Mouse (Mus musculus): ENCODE data around the gene Srxn1. TPM values are rescaled to one million over a fixed set of nuclear protein-coding genes. Genes with fewer than 3 reads are reported as not detected.

Gene Srxn1
- polyA plus RNA-seq, 1 experiment from 2014 or later = 17.9 TPM

DNA sequence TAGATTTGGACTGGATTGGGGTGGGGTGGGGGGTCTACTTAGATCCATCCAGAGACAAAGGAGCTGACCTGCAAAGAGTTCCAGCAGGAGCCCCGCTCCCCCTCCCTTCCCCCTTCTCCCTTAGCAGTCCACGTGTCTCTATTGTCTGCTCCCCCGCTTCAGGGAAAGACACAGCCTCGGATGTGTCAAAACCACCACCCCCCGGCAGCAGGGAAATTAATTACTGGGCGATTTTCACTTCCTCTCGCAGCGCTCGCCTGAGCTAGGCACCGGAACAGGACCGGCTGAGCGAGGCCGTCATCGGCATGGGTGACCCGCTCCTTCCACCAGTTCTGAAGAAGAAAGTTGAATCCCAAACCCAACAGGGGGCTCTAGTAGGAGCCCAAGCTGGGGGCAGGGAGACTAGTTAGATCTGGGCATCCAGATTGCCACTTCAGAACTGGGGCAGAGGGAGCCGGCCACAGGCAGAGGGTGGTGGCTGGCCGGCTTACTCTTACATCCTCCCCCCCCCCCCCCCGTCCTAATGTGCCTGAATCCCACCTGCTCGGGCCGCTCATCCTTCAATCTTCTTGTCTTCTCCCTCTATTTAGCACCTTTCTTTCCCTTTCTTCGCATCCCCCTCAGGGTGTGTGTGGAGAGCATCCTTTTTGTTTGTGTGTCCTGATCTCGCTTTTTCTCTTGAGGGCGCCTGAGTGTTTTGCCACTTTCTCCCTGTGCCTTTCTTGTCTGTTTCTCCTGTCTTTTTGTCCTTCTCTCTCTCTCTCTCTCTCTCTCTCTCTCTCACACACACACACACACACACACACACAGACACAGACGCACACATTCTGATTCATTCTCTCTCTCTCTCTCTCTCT, 24.4 kb upstream of the Srxn1 start, which contains the start of gene Scrt2:
Scrt2 (plus strand) TSS at position 845 of the 857 bp plus-strand sequence.
- Histone ChIP-seq H3K4me1 (replicated peaks) (peaks cover 5% of the 10 kb centered on the region; the same call in 1 of the 2 replicates), H3K27me3 (peaks cover 96% of the 10 kb centered on the region), H3K27ac (no peak within 1 kb of the TSS), H3K9me3 (replicated peaks) (no peaks in the 10 kb centered on the region), H3K4me3 (replicated peaks) (peak within 1 kb of the TSS; percentile 32), H3K4me2 (peak within 1 kb of the TSS; percentile 46), H3K9ac (no peak within 1 kb of the TSS), H3K36me3 (no peaks in the 10 kb centered on the region)
- DNase-seq = no peak
- WGBS (ENCODE audit: insufficient replicate concordance) = 3% methylated on average over 22 of the region's 24 CpGs
- ATAC-seq (ENCODE audit: low read depth) = no peak

DNA sequence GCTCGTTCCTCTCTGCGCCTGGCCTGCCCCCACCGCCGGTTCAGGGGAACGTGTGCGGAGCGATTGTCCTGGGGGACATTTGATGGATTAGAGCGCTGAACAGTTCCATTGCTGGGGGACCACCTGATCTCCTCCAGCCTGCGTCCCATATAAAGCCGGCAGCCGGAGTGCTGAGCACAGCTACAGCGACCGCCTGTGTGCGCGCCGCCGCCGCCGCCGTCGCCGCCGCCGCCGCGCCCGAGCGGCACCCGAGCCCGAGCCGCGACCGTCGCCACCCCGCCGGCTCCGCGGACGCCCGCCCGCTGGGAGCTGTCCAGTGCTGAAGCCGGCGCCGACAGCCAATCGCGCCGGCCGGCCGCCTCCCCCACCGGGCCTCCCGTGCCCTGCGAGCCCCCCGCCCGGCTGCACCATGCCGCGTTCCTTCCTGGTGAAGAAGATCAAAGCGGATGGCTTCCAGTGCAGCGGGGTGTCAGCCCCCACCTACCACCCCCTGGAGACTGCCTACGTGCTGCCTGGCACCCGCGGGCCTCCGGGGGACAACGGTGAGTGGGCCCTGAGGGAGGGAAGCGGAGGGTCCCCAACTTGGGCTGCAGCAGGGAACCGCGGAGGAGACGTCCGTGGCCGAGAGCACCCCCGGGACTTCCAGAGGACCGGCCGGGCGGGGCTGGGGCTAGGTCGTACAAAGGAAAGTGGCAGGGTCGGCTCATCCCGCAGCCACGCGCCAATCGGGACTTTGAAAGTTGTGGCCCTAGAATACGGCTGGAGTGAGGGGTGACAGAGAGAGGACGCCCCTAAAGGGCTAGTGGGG, 23.5 kb upstream of the Srxn1 start:
- peaks cover 5% of the 10 kb centered on the region; the same call in 1 of the 2 replicates for H3K4me1 ChIP-seq (replicated peaks)
- H3K4me2 ChIP-seq = peak overlapping the region; percentile 46
- peak overlapping the region; percentile 32 for H3K4me3 ChIP-seq (replicated peaks)
- ATAC-seq (ENCODE audit: low read depth) (peak; percentile 64), DNase-seq (peak; percentile 55)
- peaks cover 91% of the 10 kb centered on the region for H3K27me3 ChIP-seq
- no peaks in the 10 kb centered on the region for H3K9me3 ChIP-seq (replicated peaks)
- 1% methylated on average over 80 of the region's 81 CpGs for WGBS (ENCODE audit: insufficient replicate concordance)
- H3K27ac ChIP-seq = no peak overlapping the region
- H3K36me3 ChIP-seq = no peaks in the 10 kb centered on the region
- H3K9ac ChIP-seq = no peak overlapping the region

DNA sequence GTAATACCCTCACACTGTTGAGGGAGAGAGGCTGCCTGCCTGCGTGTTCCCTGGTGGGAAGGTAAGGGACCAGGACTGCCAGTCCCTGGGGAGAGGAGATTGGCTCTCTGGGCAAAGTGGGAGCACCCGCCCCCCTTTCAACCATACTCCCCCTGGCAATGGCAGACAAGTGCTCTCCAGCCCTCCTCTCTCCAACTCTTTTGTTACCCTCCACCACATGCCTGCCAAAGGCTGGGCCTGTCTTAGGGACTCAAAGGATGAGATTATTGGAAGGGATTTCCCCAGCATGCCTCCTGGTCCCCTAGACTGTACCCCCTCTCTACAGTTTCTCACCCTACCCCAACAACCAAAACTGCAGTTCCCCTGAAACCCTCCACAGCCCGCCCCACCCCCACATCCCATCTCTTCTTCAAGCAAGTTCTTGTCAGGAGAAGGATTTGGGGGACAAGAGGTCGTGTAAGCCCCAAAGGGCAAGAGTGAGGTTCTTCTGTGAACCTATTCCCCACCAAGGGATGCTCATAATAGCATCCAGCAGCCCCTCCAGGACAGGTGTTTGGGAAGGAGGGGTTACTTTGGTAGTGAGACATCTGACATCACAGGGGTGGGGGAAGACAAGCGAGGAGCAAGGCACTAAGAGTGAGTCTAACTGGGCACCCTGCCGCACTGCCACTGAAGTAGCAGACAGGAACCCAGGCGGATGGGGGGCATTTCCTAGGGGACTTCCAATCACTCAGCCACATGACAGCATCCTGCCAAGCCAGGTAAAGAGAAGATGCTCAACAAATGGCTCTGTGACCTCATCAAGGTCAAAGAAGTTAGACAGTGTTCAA, 22.6 kb upstream of the Srxn1 start:
- Histone ChIP-seq H3K36me3 (no peaks in the 10 kb centered on the region), H3K9ac (no peak overlapping the region), H3K27me3 (peaks cover 88% of the 10 kb centered on the region), H3K4me3 (replicated peaks) (no peak overlapping the region), H3K27ac (no peak overlapping the region), H3K4me2 (peak overlapping the region; percentile 46; the same call in 1 of the 2 replicates), H3K9me3 (replicated peaks) (no peaks in the 10 kb centered on the region), H3K4me1 (replicated peaks) (peaks cover 5% of the 10 kb centered on the region; the same call in 1 of the 2 replicates)
- 19% methylated on average over 7 of the region's 7 CpGs for WGBS (ENCODE audit: insufficient replicate concordance)
- ATAC-seq (ENCODE audit: low read depth) (no peak), DNase-seq (no peak)

DNA sequence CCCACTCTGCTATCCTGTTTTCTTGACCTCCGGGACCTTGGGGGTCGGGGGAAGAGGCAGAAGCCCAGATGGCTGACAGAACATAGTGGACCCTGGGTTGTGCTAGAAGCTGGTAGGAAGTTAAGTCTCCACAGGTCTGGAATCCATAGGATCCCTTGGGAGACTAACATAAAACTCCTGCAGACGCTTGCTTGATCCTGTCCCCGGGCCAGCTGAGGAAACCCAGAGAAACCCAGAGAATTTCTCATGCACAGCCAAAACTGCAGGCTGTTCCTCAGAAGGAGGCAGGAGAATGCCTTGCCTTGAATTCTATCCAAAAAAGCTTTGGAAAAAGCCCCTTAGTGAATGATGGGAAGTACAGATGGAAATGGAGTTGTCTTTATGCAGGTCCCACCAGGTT, 21.9 kb upstream of the Srxn1 start:
- ATAC-seq (ENCODE audit: low read depth) (no peak), DNase-seq (no peak)
- H3K9ac ChIP-seq = no peak overlapping the region
- no peak overlapping the region for H3K4me2 ChIP-seq
- H3K4me1 ChIP-seq (replicated peaks) = peaks cover 5% of the 10 kb centered on the region; the same call in 1 of the 2 replicates
- peaks cover 82% of the 10 kb centered on the region for H3K27me3 ChIP-seq
- H3K4me3 ChIP-seq (replicated peaks) = no peak overlapping the region
- H3K27ac ChIP-seq = no peak overlapping the region
- no peaks in the 10 kb centered on the region for H3K36me3 ChIP-seq
- H3K9me3 ChIP-seq (replicated peaks) = no peaks in the 10 kb centered on the region
- WGBS (ENCODE audit: insufficient replicate concordance) = 44% methylated on average over 4 of the region's 4 CpGs

DNA sequence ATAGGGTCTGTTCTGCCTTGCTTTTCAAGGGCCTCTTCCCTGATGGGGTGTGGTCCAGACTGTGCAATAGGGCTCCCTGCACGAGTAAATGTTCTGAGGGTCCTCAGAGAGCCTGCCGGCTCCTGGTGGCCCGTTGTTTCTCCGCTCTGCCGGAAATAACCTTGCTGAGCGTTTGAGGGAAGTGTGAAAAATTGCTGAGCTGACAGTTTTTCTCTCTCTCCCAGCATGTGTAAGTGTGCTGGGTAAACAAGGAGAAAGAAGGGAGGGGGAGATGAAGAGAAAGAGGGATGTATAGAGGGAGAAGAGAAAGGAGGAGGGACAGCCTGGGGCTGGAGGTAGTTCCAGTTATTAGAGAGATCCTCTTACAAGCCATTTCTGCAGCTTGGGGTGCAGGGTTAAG, 21.0 kb upstream of the Srxn1 start:
- Histone ChIP-seq H3K36me3 (no peaks in the 10 kb centered on the region), H3K27ac (no peak overlapping the region), H3K9ac (no peak overlapping the region), H3K4me1 (replicated peaks) (peaks cover 5% of the 10 kb centered on the region; the same call in 1 of the 2 replicates), H3K4me3 (replicated peaks) (no peak overlapping the region), H3K27me3 (peaks cover 78% of the 10 kb centered on the region), H3K4me2 (no peak overlapping the region), H3K9me3 (replicated peaks) (no peaks in the 10 kb centered on the region)
- DNase-seq = no peak
- 58% methylated on average over 6 of the region's 6 CpGs for WGBS (ENCODE audit: insufficient replicate concordance)
- no peak for ATAC-seq (ENCODE audit: low read depth)

DNA sequence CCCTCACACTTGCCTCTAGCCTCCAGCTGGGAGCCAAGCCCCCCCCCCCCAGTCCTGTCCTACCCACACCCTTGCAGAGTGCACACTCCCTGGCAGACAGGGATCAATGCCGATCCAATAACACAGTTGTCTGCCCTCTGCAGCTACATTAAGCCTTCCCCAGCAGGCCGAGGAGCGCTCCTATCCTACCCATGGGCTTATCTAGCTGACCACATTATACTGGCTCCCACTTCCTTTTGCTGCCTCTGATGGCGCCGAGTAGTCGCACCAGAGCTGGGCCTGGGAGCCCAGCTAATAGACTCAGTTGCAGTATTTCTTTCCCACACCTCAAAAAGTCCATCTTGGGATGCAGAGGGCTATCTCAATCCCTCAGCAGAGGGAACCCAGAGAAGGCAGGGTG, 19.9 kb upstream of the Srxn1 start:
- Histone ChIP-seq H3K4me1 (replicated peaks) (peaks cover 5% of the 10 kb centered on the region; the same call in 1 of the 2 replicates), H3K27ac (no peak overlapping the region), H3K4me2 (no peak overlapping the region), H3K4me3 (replicated peaks) (no peak overlapping the region), H3K9ac (no peak overlapping the region), H3K27me3 (peaks cover 78% of the 10 kb centered on the region), H3K9me3 (replicated peaks) (no peaks in the 10 kb centered on the region), H3K36me3 (no peaks in the 10 kb centered on the region)
- ATAC-seq (ENCODE audit: low read depth) (no peak), DNase-seq (no peak)
- WGBS (ENCODE audit: insufficient replicate concordance) = 17% methylated on average over 6 of the region's 6 CpGs

DNA sequence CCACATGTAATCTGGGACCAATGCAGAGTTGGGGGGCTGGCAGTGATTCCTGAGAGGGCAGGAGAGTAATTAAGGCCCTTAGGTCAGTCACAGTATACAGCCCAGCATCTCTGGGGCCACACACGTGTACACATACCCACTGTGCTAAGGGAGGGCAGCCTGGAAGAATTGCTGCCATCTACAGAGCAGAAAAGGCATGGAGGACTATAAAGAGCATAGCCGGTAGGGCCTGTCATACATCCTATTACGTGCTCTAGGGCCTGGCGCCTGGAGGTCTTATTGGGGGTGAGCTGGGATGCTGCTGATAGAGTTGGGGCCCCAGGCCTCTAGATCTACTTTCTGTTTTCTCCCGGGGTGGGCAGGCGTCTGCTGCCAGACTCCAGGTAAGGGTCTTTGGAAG, 18.9 kb upstream of the Srxn1 start:
- no peaks in the 10 kb centered on the region for H3K9me3 ChIP-seq (replicated peaks)
- H3K4me3 ChIP-seq (replicated peaks) = no peak overlapping the region
- H3K9ac ChIP-seq = no peak overlapping the region
- H3K36me3 ChIP-seq = no peaks in the 10 kb centered on the region
- WGBS (ENCODE audit: insufficient replicate concordance) = 58% methylated on average over 6 of the region's 6 CpGs
- DNase-seq (no peak), ATAC-seq (ENCODE audit: low read depth) (no peak)
- peaks cover 78% of the 10 kb centered on the region for H3K27me3 ChIP-seq
- peaks cover 5% of the 10 kb centered on the region; the same call in 1 of the 2 replicates for H3K4me1 ChIP-seq (replicated peaks)
- no peak overlapping the region for H3K27ac ChIP-seq
- no peak overlapping the region for H3K4me2 ChIP-seq

DNA sequence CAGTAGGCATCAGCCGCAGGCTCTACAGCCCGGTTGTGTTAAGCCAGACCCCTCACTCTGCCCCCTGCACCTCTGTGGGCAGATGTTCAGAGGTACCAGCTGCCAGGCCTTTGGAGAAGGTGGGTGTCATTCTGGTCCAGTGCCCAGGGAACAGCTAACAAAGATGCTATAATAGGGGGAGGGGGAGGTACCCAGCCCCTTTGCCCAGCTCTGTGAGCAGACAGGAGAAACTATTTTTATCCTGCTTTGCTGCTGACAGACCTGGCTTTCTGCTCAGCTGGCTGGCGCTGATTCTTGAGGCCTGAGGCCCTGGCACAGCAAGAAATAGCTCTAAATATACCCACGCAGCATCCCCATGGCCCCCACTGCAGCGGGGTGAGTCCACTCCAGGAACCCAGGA, 18.2 kb upstream of the Srxn1 start:
- Histone ChIP-seq H3K4me2 (no peak overlapping the region), H3K27ac (no peak overlapping the region), H3K36me3 (no peaks in the 10 kb centered on the region), H3K4me3 (replicated peaks) (no peak overlapping the region), H3K4me1 (replicated peaks) (peaks cover under 1% of the 10 kb centered on the region; the same call in 1 of the 2 replicates), H3K27me3 (peaks cover 78% of the 10 kb centered on the region), H3K9ac (no peak overlapping the region), H3K9me3 (replicated peaks) (no peaks in the 10 kb centered on the region)
- WGBS (ENCODE audit: insufficient replicate concordance) = 58% methylated on average over 5 of the region's 5 CpGs
- ATAC-seq (ENCODE audit: low read depth) = no peak
- no peak for DNase-seq

DNA sequence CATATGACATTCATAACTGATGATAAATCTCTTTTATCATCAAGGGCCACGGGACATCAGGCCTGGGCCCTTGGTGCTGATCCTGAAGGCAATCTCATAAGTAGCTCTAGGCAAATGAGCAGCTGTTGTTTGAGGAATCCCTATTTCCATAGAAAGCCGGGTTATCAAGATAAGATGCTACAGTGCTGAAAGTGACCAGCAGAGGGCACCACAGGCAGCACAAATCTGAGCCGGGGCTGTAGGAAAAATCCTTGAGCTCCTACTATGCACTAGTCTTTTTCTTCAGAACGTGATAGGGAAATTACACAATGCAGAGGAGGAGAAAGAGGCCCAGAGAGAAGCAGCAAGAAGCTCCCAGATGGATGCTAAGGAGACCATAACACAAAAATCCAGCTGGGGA, 16.2 kb upstream of the Srxn1 start:
- Histone ChIP-seq H3K27me3 (peaks cover 78% of the 10 kb centered on the region), H3K4me1 (replicated peaks) (peaks cover 7% of the 10 kb centered on the region), H3K27ac (no peak overlapping the region), H3K4me3 (replicated peaks) (no peak overlapping the region), H3K9ac (no peak overlapping the region), H3K4me2 (no peak overlapping the region), H3K36me3 (no peaks in the 10 kb centered on the region), H3K9me3 (replicated peaks) (no peaks in the 10 kb centered on the region)
- WGBS (ENCODE audit: insufficient replicate concordance) = 7% methylated on average over 4 of the region's 4 CpGs
- ATAC-seq (ENCODE audit: low read depth) (no peak), DNase-seq (no peak)

DNA sequence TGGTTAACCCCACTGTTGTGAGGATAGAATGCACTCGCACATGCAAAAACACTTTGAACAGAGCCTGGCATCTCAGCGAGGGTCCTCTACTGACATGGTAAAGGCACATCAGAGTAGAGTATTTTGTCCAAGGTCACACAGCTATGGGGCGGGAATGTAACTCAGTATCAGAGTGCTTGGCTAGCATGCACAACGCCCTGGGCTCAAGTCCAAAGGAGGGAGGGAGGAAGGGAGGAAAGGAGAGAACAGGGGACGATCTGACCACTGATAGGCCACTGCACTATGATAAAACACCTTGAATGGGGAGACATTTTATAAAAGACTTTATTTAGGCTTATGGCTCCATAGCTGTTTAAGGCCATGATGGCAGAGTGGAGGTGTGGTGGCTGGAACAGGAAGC, 15.7 kb upstream of the Srxn1 start:
- peaks cover 78% of the 10 kb centered on the region for H3K27me3 ChIP-seq
- no peaks in the 10 kb centered on the region for H3K9me3 ChIP-seq (replicated peaks)
- DNase-seq = no peak
- ATAC-seq (ENCODE audit: low read depth) = no peak
- peaks cover 7% of the 10 kb centered on the region for H3K4me1 ChIP-seq (replicated peaks)
- no peak overlapping the region for H3K4me2 ChIP-seq
- H3K9ac ChIP-seq = no peak overlapping the region
- no peaks in the 10 kb centered on the region for H3K36me3 ChIP-seq
- 59% methylated on average over 5 of the region's 5 CpGs for WGBS (ENCODE audit: insufficient replicate concordance)
- H3K4me3 ChIP-seq (replicated peaks) = no peak overlapping the region
- H3K27ac ChIP-seq = no peak overlapping the region

DNA sequence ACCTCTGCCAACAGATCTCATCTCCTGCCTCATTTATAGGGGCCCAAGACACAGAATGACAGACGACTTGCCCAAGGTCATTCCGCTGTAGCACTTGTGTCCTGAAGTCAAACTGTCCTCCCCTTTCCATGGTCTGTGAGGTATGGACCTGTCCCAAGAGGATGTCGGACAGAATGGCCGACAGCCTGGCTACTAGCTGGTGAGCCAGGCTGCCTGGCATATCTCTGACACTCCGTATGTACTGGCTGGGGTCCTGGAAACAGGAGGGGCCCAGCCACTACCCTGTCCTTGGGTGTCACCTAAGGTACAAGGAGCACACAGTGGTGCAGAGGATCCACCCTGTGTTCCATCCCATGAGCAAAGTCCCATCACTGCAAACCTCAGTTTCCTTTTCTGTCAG, 14.8 kb upstream of the Srxn1 start:
- no peaks in the 10 kb centered on the region for H3K36me3 ChIP-seq
- no peaks in the 10 kb centered on the region for H3K9me3 ChIP-seq (replicated peaks)
- H3K4me1 ChIP-seq (replicated peaks) = peaks cover 12% of the 10 kb centered on the region
- H3K27ac ChIP-seq = no peak overlapping the region
- H3K27me3 ChIP-seq = peaks cover 78% of the 10 kb centered on the region
- DNase-seq = no peak
- ATAC-seq (ENCODE audit: low read depth) = no peak
- H3K9ac ChIP-seq = no peak overlapping the region
- H3K4me3 ChIP-seq (replicated peaks) = no peak overlapping the region
- H3K4me2 ChIP-seq = no peak overlapping the region
- 75% methylated on average over 5 of the region's 5 CpGs for WGBS (ENCODE audit: insufficient replicate concordance)
